Mouse (Mus musculus): ENCODE measurements around the gene Dkk2. TPM values are rescaled to one million over a fixed set of nuclear protein-coding genes. Genes with fewer than 3 reads are reported as not detected.

Dkk2 gene
- polyA plus RNA-seq, 1 experiment: 0.17 TPM

GRCm38 (mm10) chr3:132130781-132131180, 45.7 kb downstream of the Dkk2 start:
- no peaks in the 10 kb centered on the region for H3K36me3 ChIP-seq (ENCODE audit: control insufficient read depth, insufficient read depth)
- H3K4me2 ChIP-seq (ENCODE audit: low read depth): no peak overlapping the region
- H3ac ChIP-seq (ENCODE audit: control insufficient read depth, insufficient read length): no peak overlapping the region
- no peaks in the 10 kb centered on the region for H3K79me2 ChIP-seq (ENCODE audit: control insufficient read depth, insufficient read depth)
- no peak for TF ChIP-seq TCF3 (IDR thresholded peaks at IDR 0.05; ENCODE audit: insufficient read length, low read depth)
- no peak for TF ChIP-seq POLR2AphosphoS2 (IDR thresholded peaks at IDR 0.05; ENCODE audit: insufficient read length, low read depth)
- no peaks in the 10 kb centered on the region for H3K27me3 ChIP-seq (ENCODE audit: control insufficient read depth, insufficient read depth, insufficient read length)
- H3K4me3 ChIP-seq: no peak overlapping the region

GRCm38 (mm10) chr3:132131939-132132338, 46.8 kb downstream of the Dkk2 start:
- Histone ChIP-seq H3K4me2 (ENCODE audit: low read depth) (no peak overlapping the region), H3K79me2 (ENCODE audit: control insufficient read depth, insufficient read depth) (no peaks in the 10 kb centered on the region), H3K4me3 (no peak overlapping the region), H3ac (ENCODE audit: control insufficient read depth, insufficient read length) (no peak overlapping the region), H3K36me3 (ENCODE audit: control insufficient read depth, insufficient read depth) (no peaks in the 10 kb centered on the region), H3K27me3 (ENCODE audit: control insufficient read depth, insufficient read depth, insufficient read length) (no peaks in the 10 kb centered on the region)
- no peak for TF ChIP-seq CEBPB (IDR thresholded peaks at IDR 0.05; ENCODE audit: insufficient read depth, poor library complexity, severe bottlenecking)
- no peak for TF ChIP-seq POLR2AphosphoS2 (IDR thresholded peaks at IDR 0.05; ENCODE audit: insufficient read length, low read depth)
- TF ChIP-seq MYOD1 (IDR thresholded peaks at IDR 0.05; ENCODE audit: control insufficient read depth in 1 of 3, insufficient read length in 2 of 3, low read depth in 2 of 3): no peak
- TF ChIP-seq REST (IDR thresholded peaks at IDR 0.05; ENCODE audit: insufficient read depth, insufficient read length): no peak
- TF ChIP-seq POLR2A (IDR thresholded peaks at IDR 0.05; ENCODE audit: insufficient read length, low read depth): no peak

GRCm38 (mm10) chr3:132134502-132134901, 49.4 kb downstream of the Dkk2 start:
- Histone ChIP-seq H3K4me3 (no peak overlapping the region), H3K4me2 (ENCODE audit: low read depth) (no peak overlapping the region), H3ac (ENCODE audit: control insufficient read depth, insufficient read length) (no peak overlapping the region), H3K79me2 (ENCODE audit: control insufficient read depth, insufficient read depth) (no peaks in the 10 kb centered on the region), H3K36me3 (ENCODE audit: control insufficient read depth, insufficient read depth) (no peaks in the 10 kb centered on the region), H3K27me3 (ENCODE audit: control insufficient read depth, insufficient read depth, insufficient read length) (no peaks in the 10 kb centered on the region)
- no peak for TF ChIP-seq POLR2AphosphoS2 (IDR thresholded peaks at IDR 0.05; ENCODE audit: insufficient read length, low read depth)
- TF ChIP-seq MAX (IDR thresholded peaks at IDR 0.05; ENCODE audit: low read depth): no peak
- TF ChIP-seq SRF (IDR thresholded peaks at IDR 0.05; ENCODE audit: control insufficient read depth, insufficient read length, low read depth): no peak
- TF ChIP-seq TCF12 (IDR thresholded peaks at IDR 0.05; ENCODE audit: insufficient read depth, poor library complexity, severe bottlenecking): no peak
- no peak for TF ChIP-seq TCF3 (IDR thresholded peaks at IDR 0.05; ENCODE audit: insufficient read length, low read depth)
- no peak for TF ChIP-seq REST (IDR thresholded peaks at IDR 0.05; ENCODE audit: insufficient read depth, insufficient read length)
- no peak for TF ChIP-seq E2F4 (IDR thresholded peaks at IDR 0.05; ENCODE audit: insufficient read depth)
- TF ChIP-seq MYOD1 (IDR thresholded peaks at IDR 0.05; ENCODE audit: control insufficient read depth in 1 of 3, insufficient read length in 2 of 3, low read depth in 2 of 3): no peak
- TF ChIP-seq POLR2A (IDR thresholded peaks at IDR 0.05; ENCODE audit: insufficient read length, low read depth): no peak
- no peak for TF ChIP-seq CEBPB (IDR thresholded peaks at IDR 0.05; ENCODE audit: insufficient read depth, poor library complexity, severe bottlenecking)
- TF ChIP-seq MYOG (IDR thresholded peaks at IDR 0.05; ENCODE audit: control insufficient read depth in 1 of 3, insufficient read depth in 1 of 3, insufficient read length in 2 of 3, low read depth in 2 of 3): no peak
- no peak for TF ChIP-seq USF1 (IDR thresholded peaks at IDR 0.05; ENCODE audit: low read depth)

GRCm38 (mm10) chr3:132137802-132138378, 52.8 kb downstream of the Dkk2 start:
- TF ChIP-seq CEBPB (IDR thresholded peaks at IDR 0.05; ENCODE audit: insufficient read depth, poor library complexity, severe bottlenecking) (no peak), TCF3 (IDR thresholded peaks at IDR 0.05; ENCODE audit: insufficient read length, low read depth) (no peak), MYOD1 (IDR thresholded peaks at IDR 0.05; ENCODE audit: control insufficient read depth in 1 of 3, insufficient read length in 2 of 3, low read depth in 2 of 3) (no peak), POLR2AphosphoS2 (IDR thresholded peaks at IDR 0.05; ENCODE audit: insufficient read length, low read depth) (no peak), REST (IDR thresholded peaks at IDR 0.05; ENCODE audit: insufficient read depth, insufficient read length) (no peak), SRF (IDR thresholded peaks at IDR 0.05; ENCODE audit: control insufficient read depth, insufficient read length, low read depth) (no peak), E2F4 (IDR thresholded peaks at IDR 0.05; ENCODE audit: insufficient read depth) (no peak), POLR2A (IDR thresholded peaks at IDR 0.05; ENCODE audit: insufficient read length, low read depth) (no peak)
- no peaks in the 10 kb centered on the region for H3K27me3 ChIP-seq (ENCODE audit: control insufficient read depth, insufficient read depth, insufficient read length)
- no peak overlapping the region for H3K4me2 ChIP-seq (ENCODE audit: low read depth)
- H3K36me3 ChIP-seq (ENCODE audit: control insufficient read depth, insufficient read depth): no peaks in the 10 kb centered on the region
- H3K4me3 ChIP-seq: no peak overlapping the region
- H3K79me2 ChIP-seq (ENCODE audit: control insufficient read depth, insufficient read depth): no peaks in the 10 kb centered on the region
- H3ac ChIP-seq (ENCODE audit: control insufficient read depth, insufficient read length): no peak overlapping the region

- Histone ChIP-seq H3K79me2 (ENCODE audit: control insufficient read depth, insufficient read depth) (no peaks in the 10 kb centered on the region), H3K4me3 (no peak overlapping the region), H3K4me2 (ENCODE audit: low read depth) (no peak overlapping the region), H3ac (ENCODE audit: control insufficient read depth, insufficient read length) (no peak overlapping the region), H3K36me3 (ENCODE audit: control insufficient read depth, insufficient read depth) (no peaks in the 10 kb centered on the region), H3K27me3 (ENCODE audit: control insufficient read depth, insufficient read depth, insufficient read length) (no peaks in the 10 kb centered on the region)
- TF ChIP-seq TCF3 (IDR thresholded peaks at IDR 0.05; ENCODE audit: insufficient read length, low read depth) (no peak), TCF12 (IDR thresholded peaks at IDR 0.05; ENCODE audit: insufficient read depth, poor library complexity, severe bottlenecking) (no peak), E2F4 (IDR thresholded peaks at IDR 0.05; ENCODE audit: insufficient read depth) (no peak), MYOD1 (IDR thresholded peaks at IDR 0.05; ENCODE audit: control insufficient read depth in 1 of 3, insufficient read length in 2 of 3, low read depth in 2 of 3) (no peak)
Measured at GRCm38 (mm10) chr3:132141031-132141430, 55.9 kb downstream of the Dkk2 start.
